Mouse (Mus musculus): ENCODE data around the gene Ctnnal1. TPM values are rescaled to one million over a fixed set of nuclear protein-coding genes. Genes with fewer than 3 reads are reported as not detected.

The Ctnnal1 gene
- polyA plus RNA-seq, 1 experiment = 2.0 TPM

GRCm38 (mm10) chr4:56847400-56847799 is 17.6 kb downstream of the Ctnnal1 start:
- Histone ChIP-seq H3K27me3 (ENCODE audit: control insufficient read depth, insufficient read depth, low read length) (no peaks in the 10 kb centered on the region), H3K4me1 (ENCODE audit: control insufficient read depth, insufficient read depth, insufficient read length) (no peaks in the 10 kb centered on the region), H3K27ac (ENCODE audit: insufficient read depth, low read length) (no peak overlapping the region), H3K36me3 (ENCODE audit: control insufficient read depth, insufficient read depth, low read length) (no peaks in the 10 kb centered on the region), H3K4me3 (ENCODE audit: extremely low read depth, insufficient read depth, insufficient read length) (no peak overlapping the region)
- no peak for DNase-seq (ENCODE audit: low read depth in 1 of 2, low spot score in 2 of 2)
- TF ChIP-seq POLR2A (IDR thresholded peaks at IDR 0.05; ENCODE audit: low read depth, low read length) (no peak), CTCF (IDR thresholded peaks at IDR 0.05; ENCODE audit: extremely low read depth, insufficient read depth, insufficient read length, insufficient replicate concordance) (no peak)
- WGBS = 91% methylated on average over 3 of the region's 3 CpGs

- no peak overlapping the region for H3K27ac ChIP-seq (ENCODE audit: insufficient read depth, low read length)
- H3K4me3 ChIP-seq (ENCODE audit: extremely low read depth, insufficient read depth, insufficient read length) = no peak overlapping the region
- H3K4me1 ChIP-seq (ENCODE audit: control insufficient read depth, insufficient read depth, insufficient read length) = no peaks in the 10 kb centered on the region
- H3K36me3 ChIP-seq (ENCODE audit: control insufficient read depth, insufficient read depth, low read length) = no peaks in the 10 kb centered on the region
- H3K27me3 ChIP-seq (ENCODE audit: control insufficient read depth, insufficient read depth, low read length) = no peaks in the 10 kb centered on the region
- DNase-seq (ENCODE audit: low read depth in 1 of 2, low spot score in 2 of 2) = no peak
- WGBS = 90% methylated on average over 12 of the region's 12 CpGs
- no peak for TF ChIP-seq CTCF (IDR thresholded peaks at IDR 0.05; ENCODE audit: extremely low read depth, insufficient read depth, insufficient read length, insufficient replicate concordance)
Measured at GRCm38 (mm10) chr4:56845896-56846533, 19.0 kb downstream of the Ctnnal1 start.

GRCm38 (mm10) chr4:56844911-56845310 is 20.1 kb downstream of the Ctnnal1 start:
- WGBS = 96% methylated on average over 4 of the region's 4 CpGs
- Histone ChIP-seq H3K27me3 (ENCODE audit: control insufficient read depth, insufficient read depth, low read length) (no peaks in the 10 kb centered on the region), H3K36me3 (ENCODE audit: control insufficient read depth, insufficient read depth, low read length) (no peaks in the 10 kb centered on the region; the same call in 1 of the 2 replicates), H3K27ac (ENCODE audit: insufficient read depth, low read length) (no peak overlapping the region), H3K4me3 (ENCODE audit: extremely low read depth, insufficient read depth, insufficient read length) (no peak overlapping the region), H3K4me1 (ENCODE audit: control insufficient read depth, insufficient read depth, insufficient read length) (no peaks in the 10 kb centered on the region)
- TF ChIP-seq CTCF (IDR thresholded peaks at IDR 0.05; ENCODE audit: extremely low read depth, insufficient read depth, insufficient read length, insufficient replicate concordance) (no peak), POLR2A (IDR thresholded peaks at IDR 0.05; ENCODE audit: low read depth, low read length) (no peak)
- DNase-seq (ENCODE audit: low read depth in 1 of 2, low spot score in 2 of 2) = no peak

GRCm38 (mm10) chr4:56843963-56844362 is 21.0 kb downstream of the Ctnnal1 start:
- H3K4me3 ChIP-seq (ENCODE audit: extremely low read depth, insufficient read depth, insufficient read length) = no peak overlapping the region
- TF ChIP-seq CTCF (IDR thresholded peaks at IDR 0.05; ENCODE audit: extremely low read depth, insufficient read depth, insufficient read length, insufficient replicate concordance) (no peak), POLR2A (IDR thresholded peaks at IDR 0.05; ENCODE audit: low read depth, low read length) (no peak)
- H3K36me3 ChIP-seq (ENCODE audit: control insufficient read depth, insufficient read depth, low read length) = no peaks in the 10 kb centered on the region; the same call in 1 of the 2 replicates
- H3K27ac ChIP-seq (ENCODE audit: insufficient read depth, low read length) = no peak overlapping the region
- no peaks in the 10 kb centered on the region for H3K4me1 ChIP-seq (ENCODE audit: control insufficient read depth, insufficient read depth, insufficient read length)
- 92% methylated on average over 2 of the region's 2 CpGs for WGBS
- no peak for DNase-seq (ENCODE audit: low read depth in 1 of 2, low spot score in 2 of 2)
- H3K27me3 ChIP-seq (ENCODE audit: control insufficient read depth, insufficient read depth, low read length) = no peaks in the 10 kb centered on the region

- no peaks in the 10 kb centered on the region for H3K27me3 ChIP-seq (ENCODE audit: control insufficient read depth, insufficient read depth, low read length)
- H3K4me1 ChIP-seq (ENCODE audit: control insufficient read depth, insufficient read depth, insufficient read length) = no peaks in the 10 kb centered on the region
- no peaks in the 10 kb centered on the region; the same call in 1 of the 2 replicates for H3K36me3 ChIP-seq (ENCODE audit: control insufficient read depth, insufficient read depth, low read length)
- WGBS = 58% methylated on average over 7 of the region's 7 CpGs
- TF ChIP-seq POLR2A (IDR thresholded peaks at IDR 0.05; ENCODE audit: low read depth, low read length) (no peak), CTCF (IDR thresholded peaks at IDR 0.05; ENCODE audit: extremely low read depth, insufficient read depth, insufficient read length, insufficient replicate concordance) (no peak)
- DNase-seq (ENCODE audit: low read depth in 1 of 2, low spot score in 2 of 2) = no peak
- H3K4me3 ChIP-seq (ENCODE audit: extremely low read depth, insufficient read depth, insufficient read length) = no peak overlapping the region
- no peak overlapping the region for H3K27ac ChIP-seq (ENCODE audit: insufficient read depth, low read length)
Measured at GRCm38 (mm10) chr4:56842501-56842900, 22.5 kb downstream of the Ctnnal1 start.

GRCm38 (mm10) chr4:56840297-56840696 is 24.7 kb downstream of the Ctnnal1 start:
- TF ChIP-seq CTCF (IDR thresholded peaks at IDR 0.05; ENCODE audit: extremely low read depth, insufficient read depth, insufficient read length, insufficient replicate concordance) (no peak), POLR2A (IDR thresholded peaks at IDR 0.05; ENCODE audit: low read depth, low read length) (no peak)
- Histone ChIP-seq H3K27me3 (ENCODE audit: control insufficient read depth, insufficient read depth, low read length) (no peaks in the 10 kb centered on the region), H3K36me3 (ENCODE audit: control insufficient read depth, insufficient read depth, low read length) (no peaks in the 10 kb centered on the region; the same call in 1 of the 2 replicates), H3K4me1 (ENCODE audit: control insufficient read depth, insufficient read depth, insufficient read length) (no peaks in the 10 kb centered on the region), H3K4me3 (ENCODE audit: extremely low read depth, insufficient read depth, insufficient read length) (no peak overlapping the region), H3K27ac (ENCODE audit: insufficient read depth, low read length) (no peak overlapping the region)
- no peak for DNase-seq (ENCODE audit: low read depth in 1 of 2, low spot score in 2 of 2)
- 85% methylated on average over 3 of the region's 3 CpGs for WGBS

GRCm38 (mm10) chr4:56837661-56838060 is 27.3 kb downstream of the Ctnnal1 start:
- H3K27ac ChIP-seq (ENCODE audit: insufficient read depth, low read length) = no peak overlapping the region
- TF ChIP-seq CTCF (IDR thresholded peaks at IDR 0.05; ENCODE audit: extremely low read depth, insufficient read depth, insufficient read length, insufficient replicate concordance) (no peak), POLR2A (IDR thresholded peaks at IDR 0.05; ENCODE audit: low read depth, low read length) (no peak)
- WGBS = 89% methylated on average over 6 of the region's 6 CpGs
- H3K27me3 ChIP-seq (ENCODE audit: control insufficient read depth, insufficient read depth, low read length) = no peaks in the 10 kb centered on the region
- no peak overlapping the region for H3K4me3 ChIP-seq (ENCODE audit: extremely low read depth, insufficient read depth, insufficient read length)
- DNase-seq (ENCODE audit: low read depth in 1 of 2, low spot score in 2 of 2) = no peak
- H3K36me3 ChIP-seq (ENCODE audit: control insufficient read depth, insufficient read depth, low read length) = no peaks in the 10 kb centered on the region; the same call in 1 of the 2 replicates
- no peaks in the 10 kb centered on the region for H3K4me1 ChIP-seq (ENCODE audit: control insufficient read depth, insufficient read depth, insufficient read length)
